Mouse (Mus musculus) splenic B cell, adult 2 months (primary cell): ENCODE data around the gene Igf2.
A peak's percentile ranks its signal among the peaks of the same experiment; 100 is the strongest.

ENCODE experiments used
- DNase-seq: peaks from one replicate; pipeline ENCODE4 v3.0.0-alpha.2; 2011; ENCODE audit warnings: low read depth, low spot score
- H3K27me3 ChIP-seq: 2 replicates; pipeline ENCODE4 v1.6.1; 2012; ENCODE audit warnings: mild to moderate bottlenecking, low read length, moderate library complexity, mixed read lengths; ENCODE audit not compliant: control insufficient read depth, poor library complexity, insufficient read depth, severe bottlenecking
- H3K36me3 ChIP-seq: 2 replicates; pipeline ENCODE4 v1.6.1; 2012; ENCODE audit warnings: mild to moderate bottlenecking, low read length, moderate library complexity, mixed read lengths; ENCODE audit not compliant: control insufficient read depth, poor library complexity, insufficient read depth, severe bottlenecking

The Igf2 gene

DNA sequence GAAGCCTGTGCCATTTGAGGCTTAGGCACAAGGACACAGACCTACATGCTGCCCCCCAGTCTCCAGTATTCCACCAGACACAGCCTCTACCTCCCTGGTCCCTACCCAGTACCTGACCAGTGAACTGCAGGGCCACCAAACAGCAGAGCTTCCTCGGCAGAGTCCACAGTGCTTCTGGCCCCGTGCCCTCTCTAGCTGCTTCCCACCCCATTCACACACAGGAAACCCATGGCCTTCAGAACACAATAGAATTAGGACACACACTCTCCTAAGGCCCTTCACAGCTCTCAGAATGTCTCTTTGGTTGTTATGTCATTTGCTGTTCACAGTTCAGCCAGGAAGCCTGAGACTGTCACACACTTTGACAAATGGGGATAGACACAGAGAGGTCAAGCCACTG is at the start of gene Igf2:
Gene Igf2, minus strand, starts transcription at position 158 of the 400 bp plus-strand sequence.
- no peak for DNase-seq
- H3K36me3 ChIP-seq = no peaks in the 10 kb centered on the region
- H3K27me3 ChIP-seq = no peaks in the 10 kb centered on the region; the same call in 1 of the 2 replicates

DNA sequence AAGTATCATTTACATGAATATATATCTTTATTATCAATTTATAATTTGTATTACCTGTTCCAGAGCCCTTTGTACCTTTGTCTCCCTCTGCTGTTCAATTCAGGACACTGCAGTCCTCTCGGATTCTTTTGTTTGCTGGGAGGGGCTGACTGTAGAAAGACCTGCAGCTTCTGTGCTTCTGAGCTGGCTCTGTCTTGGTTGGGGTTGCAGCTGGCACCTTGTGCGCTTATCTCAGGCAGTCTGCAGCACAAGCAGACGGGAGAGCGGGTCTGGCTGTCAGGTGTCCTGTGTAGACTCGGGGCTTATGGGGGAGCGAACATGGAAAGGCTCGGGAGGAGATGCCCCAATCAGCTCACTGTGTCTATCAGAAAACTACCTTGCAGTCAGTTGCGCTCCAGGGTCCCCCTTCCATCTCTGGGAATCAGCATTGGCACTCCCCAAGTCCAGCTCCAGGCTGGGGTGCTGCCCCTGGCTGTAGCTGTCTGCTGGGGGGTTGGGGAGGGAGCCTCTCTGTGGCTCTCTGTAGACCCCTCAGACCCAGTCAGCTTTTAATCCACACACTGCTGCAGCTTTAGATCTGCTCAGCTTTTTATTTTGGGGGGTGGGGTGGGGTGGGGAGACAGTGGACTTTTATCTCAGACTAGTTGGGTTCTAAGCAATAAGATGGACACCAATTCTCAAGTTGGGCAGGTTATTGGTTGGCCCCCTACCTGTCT is 48.3 kb upstream of the Igf2 start:
- Histone ChIP-seq H3K27me3 (no peaks in the 10 kb centered on the region), H3K36me3 (no peaks in the 10 kb centered on the region)
- peak; percentile 58 for DNase-seq

- no peaks in the 10 kb centered on the region for H3K36me3 ChIP-seq
- H3K27me3 ChIP-seq = no peaks in the 10 kb centered on the region
- DNase-seq = no peak
These were observed 40.3 kb upstream of the Igf2 start for GRCm38 (mm10) chr7:142706873-142707272.

GRCm38 (mm10) chr7:142699334-142699860 is 32.8 kb upstream of the Igf2 start:
- DNase-seq = no peak
- H3K27me3 ChIP-seq = no peaks in the 10 kb centered on the region

DNA sequence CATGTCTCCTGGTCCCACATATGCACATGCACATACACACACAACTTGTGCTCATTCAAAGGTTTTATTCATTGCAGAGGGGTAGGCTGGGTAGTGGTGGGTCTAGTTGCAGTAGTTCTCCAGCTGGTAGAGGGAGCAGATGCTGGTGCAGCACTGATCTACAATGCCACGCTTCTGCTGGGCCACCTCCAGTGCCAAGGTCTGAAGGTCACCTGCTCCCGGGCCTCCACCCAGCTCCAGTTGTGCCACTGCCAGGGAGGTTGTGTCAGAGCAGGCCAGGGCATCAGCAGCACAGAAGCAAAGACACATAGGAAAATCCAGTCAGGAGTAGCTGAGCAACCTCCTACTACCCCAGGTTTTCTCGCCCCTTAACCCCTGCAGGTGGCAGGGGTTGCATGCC is 12.0 kb upstream of the Igf2 start:
- DNase-seq = no peak
- Histone ChIP-seq H3K36me3 (no peaks in the 10 kb centered on the region), H3K27me3 (no peaks in the 10 kb centered on the region)

More at GRCm38 (mm10) chr7:142699334-142699860, 32.8 kb upstream of the Igf2 start:
- no peaks in the 10 kb centered on the region for H3K36me3 ChIP-seq

- H3K27me3 ChIP-seq = no peaks in the 10 kb centered on the region; the same call in 1 of the 2 replicates
- DNase-seq = peak; percentile 67
- H3K36me3 ChIP-seq = no peaks in the 10 kb centered on the region
These were observed 9.0 kb upstream of the Igf2 start for GRCm38 (mm10) chr7:142675644-142676043.

DNA sequence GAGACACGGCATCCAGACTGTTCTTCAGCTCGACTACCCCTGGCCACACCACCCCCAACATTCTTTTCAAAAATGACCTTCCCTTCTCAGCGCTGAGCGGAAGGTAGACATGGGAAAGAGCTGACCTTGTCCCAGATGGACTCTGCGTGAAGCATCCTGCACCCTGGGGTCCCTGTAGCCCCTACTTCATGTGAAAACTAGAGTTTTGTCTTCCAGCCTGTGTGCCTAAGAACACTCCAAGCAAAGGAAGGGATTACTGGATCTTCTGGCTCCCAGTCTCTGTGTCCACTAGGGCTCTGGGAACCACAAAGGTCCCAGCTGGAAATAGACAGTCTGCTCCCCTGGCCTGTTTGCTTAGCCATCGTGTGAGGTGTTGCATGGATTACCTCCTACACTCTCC is 8.5 kb upstream of the Igf2 start:
- no peak for DNase-seq
- Histone ChIP-seq H3K36me3 (no peaks in the 10 kb centered on the region), H3K27me3 (no peaks in the 10 kb centered on the region; the same call in 1 of the 2 replicates)

DNA sequence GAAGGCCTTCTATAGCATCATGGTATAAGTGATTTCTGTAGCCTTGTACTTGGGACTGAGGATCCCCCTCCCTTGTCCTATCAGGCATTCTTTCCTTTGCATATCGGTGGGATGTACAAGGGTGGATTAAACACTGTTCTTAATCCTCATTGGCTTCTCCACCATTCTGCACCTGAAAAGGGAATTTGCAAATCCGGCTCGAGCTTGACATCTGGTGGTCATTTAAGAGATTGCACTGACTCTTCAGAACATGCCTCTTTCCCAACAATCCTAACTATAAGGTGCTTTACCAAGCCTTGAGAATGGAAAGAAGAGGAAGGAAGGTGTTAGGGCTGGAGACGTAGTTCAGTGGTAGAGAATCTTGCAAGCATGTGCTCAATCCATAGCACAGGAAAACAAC is 5.5 kb upstream of the Igf2 start:
- no peaks in the 10 kb centered on the region; the same call in 1 of the 2 replicates for H3K27me3 ChIP-seq
- peak; percentile 59 for DNase-seq
- no peaks in the 10 kb centered on the region for H3K36me3 ChIP-seq

DNA sequence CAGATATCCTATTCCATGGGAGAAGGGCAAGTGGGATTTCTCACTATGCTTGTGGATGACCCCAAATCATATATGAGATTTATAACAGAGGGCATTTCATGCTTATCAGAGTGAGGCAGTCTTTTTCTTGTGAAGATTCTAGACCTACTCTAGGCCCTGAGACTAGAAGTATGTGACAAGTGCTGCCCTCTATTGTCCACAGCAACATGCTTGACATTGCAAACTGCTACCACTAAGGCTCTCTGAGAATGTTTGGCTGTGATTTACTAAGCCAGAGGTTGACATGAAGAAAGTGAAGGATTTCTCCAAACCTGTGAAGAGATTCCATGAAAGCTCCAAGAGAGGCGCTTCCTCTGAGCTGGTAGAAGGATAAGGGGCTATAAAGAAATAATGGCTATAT is 4.5 kb upstream of the Igf2 start:
- H3K36me3 ChIP-seq = no peaks in the 10 kb centered on the region
- no peaks in the 10 kb centered on the region; the same call in 1 of the 2 replicates for H3K27me3 ChIP-seq
- DNase-seq = peak; percentile 15

- Histone ChIP-seq H3K36me3 (no peaks in the 10 kb centered on the region), H3K27me3 (no peaks in the 10 kb centered on the region; the same call in 1 of the 2 replicates)
- no peak for DNase-seq
These were observed 3.4 kb upstream of the Igf2 start, which contains the start of gene Gm49394 for GRCm38 (mm10) chr7:142669751-142670625. Gene Gm49394, minus strand, starts transcription at chr7:142669942.

GRCm38 (mm10) chr7:142668328-142668727 is 1.7 kb upstream of the Igf2 start:
- no peaks in the 10 kb centered on the region; the same call in 1 of the 2 replicates for H3K27me3 ChIP-seq
- H3K36me3 ChIP-seq = no peaks in the 10 kb centered on the region

DNA sequence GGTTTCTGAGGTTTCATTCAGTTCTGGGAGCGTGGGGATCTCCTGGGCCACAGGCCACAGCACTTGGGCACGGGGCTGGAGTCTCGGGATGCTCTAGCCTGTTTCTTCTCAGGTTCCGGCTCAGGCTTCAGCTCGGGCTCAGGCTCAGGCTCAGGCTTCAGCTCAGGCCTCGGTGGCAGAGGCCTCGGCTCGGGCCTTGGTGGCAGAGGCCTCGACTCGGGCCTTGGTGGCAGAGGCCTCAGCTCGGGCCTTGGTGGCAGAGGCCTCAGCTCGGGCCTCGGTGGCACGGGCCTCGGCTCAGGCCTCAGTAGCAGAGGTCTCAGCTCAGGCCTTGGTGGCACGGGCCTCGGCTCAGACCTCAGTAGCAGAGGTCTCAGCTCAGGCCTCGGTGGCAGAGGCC is 905 bp upstream of the Igf2 start:
- DNase-seq = no peak
- H3K36me3 ChIP-seq = no peaks in the 10 kb centered on the region
- no peaks in the 10 kb centered on the region; the same call in 1 of the 2 replicates for H3K27me3 ChIP-seq

More at GRCm38 (mm10) chr7:142668328-142668727, 1.7 kb upstream of the Igf2 start:
- no peak for DNase-seq

DNA sequence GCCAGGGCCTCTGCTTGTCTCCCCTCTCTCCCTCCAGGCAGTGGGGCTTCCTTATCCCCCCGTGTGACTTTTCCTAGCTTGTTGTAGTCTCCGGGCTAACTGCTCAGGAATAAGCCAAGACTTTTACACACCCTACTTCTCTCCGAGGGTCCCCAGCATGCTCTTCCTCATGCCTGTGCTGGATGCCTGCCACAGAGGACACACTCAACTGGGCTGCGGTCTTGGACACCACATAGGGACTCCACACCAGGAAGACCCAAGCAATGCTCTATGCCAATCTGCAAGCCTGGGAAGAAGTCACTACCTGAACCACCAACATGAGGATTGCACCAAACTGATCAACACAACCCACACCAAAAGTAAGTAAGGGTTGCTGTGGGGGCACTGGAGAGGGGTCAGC is 507 bp downstream of the Igf2 start:
- no peak for DNase-seq
- no peaks in the 10 kb centered on the region for H3K36me3 ChIP-seq
- no peaks in the 10 kb centered on the region; the same call in 1 of the 2 replicates for H3K27me3 ChIP-seq

- Histone ChIP-seq H3K27me3 (no peaks in the 10 kb centered on the region; the same call in 1 of the 2 replicates), H3K36me3 (no peaks in the 10 kb centered on the region)
- DNase-seq = no peak
These were observed 1.3 kb downstream of the Igf2 start for GRCm38 (mm10) chr7:142665364-142665763.
